Mouse (Mus musculus) MEL (cell line): ENCODE measurements around the gene Egfem1. TPM values are rescaled to one million over a fixed set of nuclear protein-coding genes. Genes with fewer than 3 reads are reported as not detected.

Experiments
- DNase-seq: peaks from one replicate; pipeline ENCODE4 v3.0.0; 2011; ENCODE audit warnings: low read depth, low spot score
- H3K27ac ChIP-seq: 2 replicates; pipeline ENCODE4 v1.5.1; 2012; ENCODE audit warnings: low read depth, mild to moderate bottlenecking, control low read depth, low read length, moderate library complexity; ENCODE audit not compliant: control insufficient read depth
- H3K27me3 ChIP-seq, 2 experiments: fragments of 150-350 bp in 1 of 2; sonication (generic) in 1 of 2; 2 replicates each; pipeline ENCODE4 v1.6.1; 2012; ENCODE audit warnings: low read length in 2 of 2, mild to moderate bottlenecking in 2 of 2, improper control_type of control experiment in 1 of 2, moderate library complexity in 1 of 2; ENCODE audit not compliant: insufficient read depth in 2 of 2, control insufficient read depth in 1 of 2
- H3K36me3 ChIP-seq, 2 experiments: 2 replicates each; pipeline ENCODE4 v1.6.1; 2012 to 2014; ENCODE audit warnings: low read length in 2 of 2, improper control_type of control experiment in 1 of 2, inconsistent platforms in 1 of 2, mild to moderate bottlenecking in 1 of 2; ENCODE audit not compliant: insufficient read depth in 2 of 2, control insufficient read depth in 1 of 2
- H3K4me1 ChIP-seq, 2 experiments: fragments of 150-350 bp in 1 of 2; sonication (generic) in 1 of 2; 2 replicates each; pipeline ENCODE4 v1.6.1; 2012; ENCODE audit warnings: low read length in 2 of 2, improper control_type of control experiment in 1 of 2, mild to moderate bottlenecking in 1 of 2; ENCODE audit not compliant: insufficient read depth in 2 of 2, control insufficient read depth in 1 of 2
- H3K4me3 ChIP-seq, 2 experiments: fragments of 150-350 bp in 1 of 2; sonication (generic) in 1 of 2; 2 replicates each; pipeline ENCODE4 v1.5.1; 2012; ENCODE audit warnings: low read depth in 2 of 2, low read length in 2 of 2, mild to moderate bottlenecking in 2 of 2, moderate library complexity in 2 of 2, control low read depth in 1 of 2, improper control_type of control experiment in 1 of 2; ENCODE audit not compliant: control insufficient read depth in 1 of 2, insufficient read depth in 1 of 2
- H3K79me2 ChIP-seq: 2 replicates; pipeline ENCODE4 v1.6.1; 2012; ENCODE audit warnings: mild to moderate bottlenecking, low read length, moderate library complexity; ENCODE audit not compliant: control insufficient read depth, poor library complexity, insufficient read depth
- H3K9ac ChIP-seq: 2 replicates; pipeline ENCODE4 v1.6.1; 2012; ENCODE audit warnings: low read depth, mild to moderate bottlenecking, control low read depth, low read length, moderate library complexity; ENCODE audit not compliant: control insufficient read depth, poor library complexity, severe bottlenecking
- H3K9me3 ChIP-seq: fragments of 150-350 bp; sonication (generic); replicated peaks from 2 replicates; pipeline ENCODE4 v1.6.1; 2012; ENCODE audit warnings: mild to moderate bottlenecking, low read length, improper control_type of control experiment, moderate library complexity; ENCODE audit not compliant: insufficient read depth
- CHD1 ChIP-seq: IDR thresholded peaks from 2 replicates; pipeline ENCODE4 v1.6.1; 2012; ENCODE audit warnings: low read depth, mild to moderate bottlenecking, inconsistent platforms, low read length, improper control_type of control experiment
- CHD2 ChIP-seq: IDR thresholded peaks from 2 replicates; pipeline ENCODE4 v1.6.1; 2011; ENCODE audit warnings: low read length, improper control_type of control experiment
- CTCF ChIP-seq, 3 experiments: IDR thresholded peaks in 2 of 3; conservative IDR thresholded peaks in 1 of 3; 2 replicates each; pipeline ENCODE4 v1.5.1; 2011 to 2012; ENCODE audit warnings: low read length in 3 of 3, low read depth in 2 of 3, mild to moderate bottlenecking in 2 of 3, improper control_type of control experiment in 1 of 3, inconsistent platforms in 1 of 3, mixed read lengths in 1 of 3, moderate library complexity in 1 of 3; ENCODE audit not compliant: control insufficient read depth in 1 of 3, insufficient read depth in 1 of 3, poor library complexity in 1 of 3, severe bottlenecking in 1 of 3
- ELF1 ChIP-seq: IDR thresholded peaks from 2 replicates; pipeline ENCODE4 v1.6.1; 2014; ENCODE audit warnings: low read depth, mild to moderate bottlenecking, inconsistent platforms, low read length, improper control_type of control experiment, moderate library complexity
- JUND ChIP-seq: IDR thresholded peaks from 2 replicates; pipeline ENCODE4 v1.6.1; 2011; ENCODE audit warnings: low read depth, mild to moderate bottlenecking, improper control_type of control experiment, low read length
- KAT2A ChIP-seq: conservative IDR thresholded peaks from 2 replicates; pipeline ENCODE4 v1.6.1; 2012; ENCODE audit warnings: low read depth, low read length, improper control_type of control experiment, inconsistent platforms
- MAFK ChIP-seq: IDR thresholded peaks from 2 replicates; pipeline ENCODE4 v1.6.1; 2011; ENCODE audit warnings: low read depth, mild to moderate bottlenecking, low read length, improper control_type of control experiment, borderline replicate concordance
- MAZ ChIP-seq: IDR thresholded peaks from 2 replicates; pipeline ENCODE4 v1.6.1; 2012; ENCODE audit warnings: low read depth, mild to moderate bottlenecking, inconsistent platforms, low read length, improper control_type of control experiment
- MEF2A ChIP-seq: IDR thresholded peaks from 2 replicates; pipeline ENCODE4 v1.6.1; 2014; ENCODE audit warnings: low read depth, mild to moderate bottlenecking, inconsistent platforms, low read length, improper control_type of control experiment; ENCODE audit not compliant: poor library complexity, insufficient replicate concordance, severe bottlenecking; ENCODE audit errors: extremely low read depth
- MYB ChIP-seq: IDR thresholded peaks from 2 replicates; pipeline ENCODE4 v1.6.1; 2011; ENCODE audit warnings: mild to moderate bottlenecking, low read depth, low read length, improper control_type of control experiment
- MYC ChIP-seq: IDR thresholded peaks from 2 replicates; pipeline ENCODE4 v1.6.1; 2011; ENCODE audit warnings: low read depth, mild to moderate bottlenecking, low read length, improper control_type of control experiment, moderate library complexity
- POLR2A ChIP-seq, 2 experiments: IDR thresholded peaks; 2 replicates each; pipeline ENCODE4 v1.6.1; 2011 to 2012; ENCODE audit warnings: low read length in 2 of 2, mild to moderate bottlenecking in 2 of 2, control low read depth in 1 of 2, improper control_type of control experiment in 1 of 2, low read depth in 1 of 2, moderate library complexity in 1 of 2; ENCODE audit not compliant: control insufficient read depth in 1 of 2, insufficient read depth in 1 of 2, poor library complexity in 1 of 2
- POLR2AphosphoS5 ChIP-seq: IDR thresholded peaks from 2 replicates; pipeline ENCODE4 v1.6.1; 2012; ENCODE audit warnings: low read depth, borderline replicate concordance, mild to moderate bottlenecking, inconsistent platforms, low read length, moderate library complexity, mixed read lengths
- RAD21 ChIP-seq: IDR thresholded peaks from 2 replicates; pipeline ENCODE4 v1.6.1; 2011; ENCODE audit warnings: mild to moderate bottlenecking, low read depth, low read length, improper control_type of control experiment
- SIN3A ChIP-seq: IDR thresholded peaks from 2 replicates; pipeline ENCODE4 v1.6.1; 2012; ENCODE audit warnings: low read length, improper control_type of control experiment, inconsistent platforms
- TAL1 ChIP-seq: IDR thresholded peaks from 2 replicates; pipeline ENCODE4 v1.6.1; 2012; ENCODE audit warnings: mild to moderate bottlenecking, inconsistent platforms, low read length, moderate library complexity, mixed read lengths
- TBP ChIP-seq: IDR thresholded peaks from 2 replicates; pipeline ENCODE4 v1.8.0; 2011; ENCODE audit warnings: low read depth, low read length, improper control_type of control experiment
- USF2 ChIP-seq, 2 experiments: IDR thresholded peaks; 2 replicates each; pipeline ENCODE4 v1.6.1; 2011 to 2012; ENCODE audit warnings: improper control_type of control experiment in 2 of 2, low read length in 2 of 2, borderline replicate concordance in 1 of 2, inconsistent platforms in 1 of 2, low read depth in 1 of 2, mild to moderate bottlenecking in 1 of 2; ENCODE audit not compliant: insufficient read depth in 1 of 2
- ZKSCAN1 ChIP-seq: IDR thresholded peaks from 2 replicates; pipeline ENCODE4 v1.6.1; 2012; ENCODE audit warnings: low read depth, mild to moderate bottlenecking, inconsistent platforms, low read length, improper control_type of control experiment, moderate library complexity
- ZMIZ1 ChIP-seq: IDR thresholded peaks from 2 replicates; pipeline ENCODE4 v1.6.1; 2012; ENCODE audit warnings: low read depth, mild to moderate bottlenecking, inconsistent platforms, low read length, improper control_type of control experiment, moderate library complexity
- ZNF384 ChIP-seq: IDR thresholded peaks from 2 replicates; pipeline ENCODE4 v1.6.1; 2012; ENCODE audit warnings: low read depth, mild to moderate bottlenecking, inconsistent platforms, low read length, improper control_type of control experiment
- polyA plus RNA-seq, 2 experiments: library from polyadenylated mRNA; stranded (reverse) in 1 of 2; unstranded in 1 of 2; fragments of >175 nt in 1 of 2; fragments of >200 nt in 1 of 2; gene quantifications; 2 replicates each; pipeline versions ENCODE4 v1.2.1 to v1.2.4; 2012; ENCODE audit warnings: low replicate concordance in 2 of 2, low read depth in 1 of 2; ENCODE audit not compliant: insufficient read length in 2 of 2, insufficient read depth in 1 of 2, missing spikeins in 1 of 2
- total RNA-seq: library from RNA; depleted of rRNA; stranded (reverse); fragments of 300-350 nt; gene quantifications from 2 replicates; pipeline ENCODE4 v1.2.3, GENCODE M21; 2012

Gene Egfem1
- total and polyA plus RNA-seq, 3 experiments, result not detected

- Histone ChIP-seq H3K4me3 (no peak overlapping the region), H3K79me2 (no peaks in the 10 kb centered on the region), H3K27ac (no peak overlapping the region), H3K9ac (no peak overlapping the region), H3K9me3 (no peaks in the 10 kb centered on the region), H3K36me3 (no peaks in the 10 kb centered on the region), H3K27me3 (no peaks in the 10 kb centered on the region), H3K4me1 (no peaks in the 10 kb centered on the region)
- DNase-seq, result no peak
- no peak for TF ChIP-seq POLR2A (IDR thresholded peaks at IDR 0.05; ENCODE audit: control insufficient read depth in 1 of 2, insufficient read depth in 1 of 2, low read depth in 1 of 2, low read length in 2 of 2, poor library complexity in 1 of 2)
- no peak for TF ChIP-seq ZKSCAN1
- TF ChIP-seq CTCF (IDR thresholded peaks at IDR 0.05 in 2 of 3, conservative IDR thresholded peaks at IDR 0.05 in 1 of 3; ENCODE audit: control insufficient read depth in 1 of 3, insufficient read depth in 1 of 3, low read depth in 2 of 3, low read length in 3 of 3, poor library complexity in 1 of 3, severe bottlenecking in 1 of 3), result no peak
- no peak for TF ChIP-seq ZNF384
- TF ChIP-seq SIN3A, result no peak
- TF ChIP-seq MEF2A, result no peak
- TF ChIP-seq MYC, result no peak
- no peak for TF ChIP-seq CHD2
- TF ChIP-seq TAL1, result no peak
- no peak for TF ChIP-seq CHD1
Observed at GRCm38 (mm10) chr3:29399064-29399463, 317.2 kb downstream of the Egfem1 start.

GRCm38 (mm10) chr3:29421634-29422033 is 339.8 kb downstream of the Egfem1 start:
- no peak for DNase-seq
- no peaks in the 10 kb centered on the region for H3K9me3 ChIP-seq
- no peaks in the 10 kb centered on the region for H3K4me1 ChIP-seq
- no peaks in the 10 kb centered on the region for H3K79me2 ChIP-seq
- no peak overlapping the region for H3K27ac ChIP-seq
- TF ChIP-seq ZMIZ1 (no peak), POLR2AphosphoS5 (no peak), KAT2A (no peak), MAFK (no peak), CTCF (IDR thresholded peaks at IDR 0.05 in 2 of 3, conservative IDR thresholded peaks at IDR 0.05 in 1 of 3; ENCODE audit: control insufficient read depth in 1 of 3, insufficient read depth in 1 of 3, low read depth in 2 of 3, low read length in 3 of 3, poor library complexity in 1 of 3, severe bottlenecking in 1 of 3) (no peak), ELF1 (no peak), ZKSCAN1 (no peak), USF2 (IDR thresholded peaks at IDR 0.05; ENCODE audit: borderline replicate concordance in 1 of 2, insufficient read depth in 1 of 2, low read depth in 1 of 2, low read length in 2 of 2) (no peak), TBP (no peak), MAZ (no peak), RAD21 (no peak), JUND (no peak), MYB (no peak)
- no peak overlapping the region for H3K4me3 ChIP-seq
- H3K36me3 ChIP-seq, result no peaks in the 10 kb centered on the region
- H3K9ac ChIP-seq, result no peak overlapping the region
- H3K27me3 ChIP-seq, result no peaks in the 10 kb centered on the region
